Mouse (Mus musculus) liver, postnatal 0 days (tissue): ENCODE results near the gene Pus10.
"Not testable (repeated sequence)": the region's sequence is repeated elsewhere in the genome, so short reads cannot be mapped to it uniquely, and the experiment has no call there.

ENCODE experiments used
- CTCF ChIP-seq: sonication (generic); IDR thresholded peaks from 2 replicates; pipeline ENCODE4 v1.5.1; 2016; ENCODE audit warnings: antibody characterized with exemption, low read depth
- EP300 ChIP-seq: IDR thresholded peaks from 2 replicates; pipeline ENCODE4 v1.6.1; 2016; ENCODE audit warnings: antibody characterized with exemption, low read depth, mild to moderate bottlenecking

DNA sequence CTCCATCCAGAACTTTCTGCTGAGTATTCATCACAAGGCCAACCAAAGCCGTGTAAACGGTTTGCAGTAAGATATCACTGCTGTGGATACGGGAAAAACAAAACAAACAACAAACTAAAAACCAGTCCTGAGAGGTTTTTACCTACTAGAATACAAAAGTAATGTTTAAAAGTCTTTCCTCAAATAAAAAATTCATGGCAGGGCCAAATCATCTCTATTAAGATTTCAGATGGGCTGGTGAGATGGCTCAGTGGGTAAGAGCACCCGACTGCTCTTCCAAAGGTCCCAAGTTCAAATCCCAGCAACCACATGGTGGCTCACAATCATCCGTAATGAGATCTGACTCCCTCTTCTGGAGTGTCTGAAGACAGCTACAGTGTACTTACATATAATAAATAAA, 101.9 kb downstream of the Pus10 start:
- not testable (repeated sequence) for TF ChIP-seq CTCF, EP300
